Mouse (Mus musculus) erythroblast, embryonic 14.5 days (primary cell): ENCODE measurements around the gene Olfr1426.
"Not testable (repeated sequence)": the region's sequence is repeated elsewhere in the genome, so short reads cannot be mapped to it uniquely, and the experiment has no call there.

Source experiments
- GATA1 ChIP-seq: IDR thresholded peaks from 2 replicates; pipeline ENCODE4 v1.6.1; 2012; ENCODE audit warnings: low read length, inconsistent platforms, mixed read lengths
- TAL1 ChIP-seq: IDR thresholded peaks from 3 replicates; pipeline ENCODE4 v1.6.1; 2012; ENCODE audit warnings: low read length, inconsistent platforms, mixed read lengths

GRCm38 (mm10) chr19:12067806-12068205, 24.0 kb downstream of the Olfr1426 start:
- TF ChIP-seq TAL1, GATA1: not testable (repeated sequence)
